Comparison of ENCODE assay signal across 28 mouse cellular contexts in genomic region chr8:114629719-114630118, GRCm38 (mm10).
A peak's percentile ranks its signal among the peaks of the same experiment; 100 is the strongest.
DNase-seq lines count a peak whose midpoint lies in the region; ATAC-seq and TF ChIP-seq lines count a peak whose summit lies in the region.
"Had no signal": no experiment of that assay in that cellular context is flagged by ENCODE, and none has a peak within 500 bp of the region (broad histone marks: within the 10 kb centered on the region; RNA-seq: fewer than 3 reads in every experiment).

No protein-coding gene starts in this region.

- H3K4me3 ChIP-seq in CH12.LX (replicated peaks in 1 of 3; ENCODE audit: low read depth in 2 of 3, low read length in 2 of 3, poor library complexity in 1 of 3) = no peak overlapping the region
- no peak overlapping the region for H3K4me3 ChIP-seq in intestine, embryonic 16.5 days (ENCODE audit: low read length)
- H3K4me3 ChIP-seq in stomach, embryonic 16.5 days (replicated peaks; ENCODE audit: low read length) = no peak overlapping the region
- no peak overlapping the region for H3K4me3 ChIP-seq in heart, adult 2 months
- H3K4me3 ChIP-seq: embryonic facial prominence, embryonic 10.5 days; embryonic facial prominence, embryonic 13.5 days; forebrain, embryonic 10.5 days; forebrain, embryonic 13.5 days; hindbrain, embryonic 10.5 days; hindbrain, embryonic 13.5 days had no signal

- no peaks in the 10 kb centered on the region for H3K9me3 ChIP-seq in CH12.LX (replicated peaks; ENCODE audit: low read length)
- H3K9me3 ChIP-seq in intestine, embryonic 16.5 days (ENCODE audit: control insufficient read depth, low read length) = no peaks in the 10 kb centered on the region
- no peaks in the 10 kb centered on the region for H3K9me3 ChIP-seq in stomach, embryonic 16.5 days (replicated peaks; ENCODE audit: control insufficient read depth, low read length)
- H3K9me3 ChIP-seq: embryonic facial prominence, embryonic 10.5 days; embryonic facial prominence, embryonic 13.5 days; forebrain, embryonic 10.5 days; forebrain, embryonic 13.5 days; hindbrain, embryonic 10.5 days; hindbrain, embryonic 13.5 days had no signal

- H3K9ac ChIP-seq in CH12.LX (ENCODE audit: insufficient read depth, low read depth) = no peak overlapping the region
- no peak overlapping the region for H3K9ac ChIP-seq in intestine, embryonic 16.5 days (ENCODE audit: low read depth, low read length)
- H3K9ac ChIP-seq in stomach, embryonic 16.5 days (ENCODE audit: low read length) = no peak overlapping the region
- H3K9ac ChIP-seq in heart, adult 2 months (ENCODE audit: low read depth, low read length) = no peak overlapping the region
- H3K9ac ChIP-seq: embryonic facial prominence, embryonic 13.5 days; forebrain, embryonic 13.5 days; hindbrain, embryonic 13.5 days had no signal

- H3K79me2 ChIP-seq in CH12.LX (replicated peaks; ENCODE audit: control insufficient read depth, extremely low read depth, insufficient read depth, poor library complexity, severe bottlenecking) = no peaks in the 10 kb centered on the region
- no peaks in the 10 kb centered on the region for H3K79me2 ChIP-seq in heart, adult 2 months (replicated peaks; ENCODE audit: control insufficient read depth, insufficient read depth, low read length)

- no peaks in the 10 kb centered on the region for H3K27me3 ChIP-seq in CH12.LX (replicated peaks)
- H3K27me3 ChIP-seq in intestine, embryonic 16.5 days (replicated peaks; ENCODE audit: control insufficient read depth, insufficient read depth, low read length) = no peaks in the 10 kb centered on the region
- no peaks in the 10 kb centered on the region for H3K27me3 ChIP-seq in stomach, embryonic 16.5 days (ENCODE audit: control insufficient read depth, insufficient read depth, low read length)
- H3K27me3 ChIP-seq in heart, adult 2 months (ENCODE audit: control insufficient read depth, insufficient read depth, low read length) = no peaks in the 10 kb centered on the region
- H3K27me3 ChIP-seq: hindbrain, embryonic 13.5 days; Patski had no signal

- TF ChIP-seq CTCF in CH12.LX (conservative IDR thresholded peaks at IDR 0.05 in 1 of 2, IDR thresholded peaks at IDR 0.05 in 1 of 2; ENCODE audit: low read depth in 2 of 2, low read length in 2 of 2) = no peak
- no peak for TF ChIP-seq CTCF in heart, adult 2 months (IDR thresholded peaks at IDR 0.05)

- H3K36me3 ChIP-seq in CH12.LX (replicated peaks in 1 of 2; ENCODE audit: control insufficient read depth in 1 of 2, insufficient read depth in 1 of 2, low read length in 1 of 2) = no peaks in the 10 kb centered on the region
- no peaks in the 10 kb centered on the region for H3K36me3 ChIP-seq in intestine, embryonic 16.5 days (ENCODE audit: control insufficient read depth, insufficient read depth, low read length)
- H3K36me3 ChIP-seq in stomach, embryonic 16.5 days (ENCODE audit: control insufficient read depth, insufficient read depth, low read length) = no peaks in the 10 kb centered on the region
- no peaks in the 10 kb centered on the region for H3K36me3 ChIP-seq in heart, adult 2 months (ENCODE audit: control insufficient read depth, insufficient read depth, low read length)
- H3K36me3 ChIP-seq: embryonic facial prominence, embryonic 10.5 days; embryonic facial prominence, embryonic 13.5 days; forebrain, embryonic 10.5 days; hindbrain, embryonic 10.5 days; hindbrain, embryonic 13.5 days had no signal

- TF ChIP-seq EP300 in CH12.LX (IDR thresholded peaks at IDR 0.05; ENCODE audit: low read length) = no peak
- TF ChIP-seq EP300 in heart, adult 2 months (IDR thresholded peaks at IDR 0.05; ENCODE audit: insufficient read depth, low read depth, low read length) = no peak

- WGBS in intestine, embryonic 16.5 days = 56% methylated on average over 7 of the region's 7 CpGs
- 56% methylated on average over 7 of the region's 7 CpGs for WGBS in stomach, embryonic 16.5 days
- 57% methylated on average over 7 of the region's 7 CpGs for WGBS in heart, adult 2 months

- in situ Hi-C loops in CH12.LX (cut with MboI; ENCODE audit: low pct_ligation_motif_present, low pct_unique_long_range_greater_than_20kb, low sequenced_read_pairs) = no loop called here

- peaks cover 0 to 55% of the 10 kb centered on the region in 2 experiments; a peak in 2 of 4 replicates for H3K4me1 ChIP-seq in CH12.LX (ENCODE audit: control insufficient read depth in 1 of 2, insufficient read depth in 2 of 2)
- peaks cover under 1% of the 10 kb centered on the region; the same call in 1 of the 2 replicates for H3K4me1 ChIP-seq in intestine, embryonic 16.5 days (ENCODE audit: control insufficient read depth, insufficient read depth, low read length)
- peaks cover 1% of the 10 kb centered on the region; the same call in 1 of the 2 replicates for H3K4me1 ChIP-seq in stomach, embryonic 16.5 days (ENCODE audit: control insufficient read depth, insufficient read depth, low read length)
- no peaks in the 10 kb centered on the region for H3K4me1 ChIP-seq in heart, adult 2 months (ENCODE audit: control insufficient read depth, insufficient read depth, low read length)

- no peak overlapping the region for H3K4me2 ChIP-seq in CH12.LX (ENCODE audit: insufficient read depth, low read depth, poor library complexity, severe bottlenecking)
- no peak overlapping the region for H3K4me2 ChIP-seq in intestine, embryonic 16.5 days (ENCODE audit: low read depth, low read length)
- H3K4me2 ChIP-seq in stomach, embryonic 16.5 days (ENCODE audit: low read depth, low read length) = no peak overlapping the region
- H3K4me2 ChIP-seq: embryonic facial prominence, embryonic 13.5 days; forebrain, embryonic 13.5 days; heart, embryonic 11.5 days; hindbrain, embryonic 13.5 days had no signal

- TF ChIP-seq POLR2A in CH12.LX (IDR thresholded peaks at IDR 0.05; ENCODE audit: low read depth, low read length) = no peak
- TF ChIP-seq POLR2A in heart, adult 2 months (IDR thresholded peaks at IDR 0.05; ENCODE audit: insufficient read depth, low read depth, low read length) = no peak

- no peak overlapping the region for H3K27ac ChIP-seq in CH12.LX (ENCODE audit: insufficient read depth, low read depth)
- H3K27ac ChIP-seq in intestine, embryonic 16.5 days (ENCODE audit: low read length) = peak overlapping the region; percentile 6; the same call in 1 of the 2 replicates
- peak overlapping the region; percentile 76 for H3K27ac ChIP-seq in stomach, embryonic 16.5 days (ENCODE audit: low read length)
- H3K27ac ChIP-seq in heart, adult 2 months = no peak overlapping the region
- H3K27ac ChIP-seq: embryonic facial prominence, embryonic 10.5 days; embryonic facial prominence, embryonic 13.5 days; forebrain, embryonic 10.5 days; forebrain, embryonic 13.5 days; hindbrain, embryonic 10.5 days; hindbrain, embryonic 13.5 days had no signal

- dilution Hi-C loops in CH12.LX (cut with MboI; ENCODE audit: extremely low pct_ligation_motif_present, extremely low pct_unique_long_range_greater_than_20kb, low sequenced_read_pairs) = no loop called here

- DNase-seq in CH12.LX (ENCODE audit: extremely low read depth) (peak; percentile 6), MN1 (ENCODE audit: low spot score) (peak; percentile 3)
- DNase-seq in layer of hippocampus, adult 9-10 months (ENCODE audit: low spot score) = no peak
- no peak for DNase-seq in lung, postnatal 4 days
- no peak for DNase-seq in heart, adult 2 months
- DNase-seq: adrenal gland, adult 2 months; adrenal gland, postnatal 25 days; cerebellum, adult 11-12 months; cerebellum, adult 8-10 months; cerebellum, postnatal 10 days; cerebellum, postnatal 36 days; embryo, embryonic 11 days; gastrocnemius, postnatal 10 days; gastrocnemius, postnatal 36 days; heart, postnatal 36 days had no signal

- intact Hi-C loops in heart, adult 2 months (cut with DNase I) = no loop called here

- TF ChIP-seq RAD21 in CH12.LX (IDR thresholded peaks at IDR 0.05; ENCODE audit: low read depth, low read length) = no peak

- peak; percentile 94 for ATAC-seq in intestine, embryonic 16.5 days
- ATAC-seq in stomach, embryonic 16.5 days (ENCODE audit: insufficient read depth, low FRiP score) = peak; percentile 84; the same call in 1 of the 2 replicates
- ATAC-seq: CD4-positive, CD25-positive, alpha-beta regulatory T cell, adult 4 months; forebrain, embryonic 13.5 days; forebrain, embryonic 16.5 days; hindbrain, embryonic 16.5 days; Patski had no signal

TF ChIP-seq in CH12.LX, 34 proteins besides CTCF, POLR2A, EP300 and RAD21:
- TF ChIP-seq TBP (conservative IDR thresholded peaks at IDR 0.05; ENCODE audit: low read depth, low read length) (no peak), JUN (IDR thresholded peaks at IDR 0.05; ENCODE audit: insufficient read depth, low read depth, low read length) (no peak), ZKSCAN1 (IDR thresholded peaks at IDR 0.05; ENCODE audit: borderline replicate concordance, low read depth, low read length) (no peak), NRF1 (IDR thresholded peaks at IDR 0.05; ENCODE audit: low read depth, low read length) (no peak), JUND (conservative IDR thresholded peaks at IDR 0.05; ENCODE audit: low read depth, low read length) (no peak), GABPA (IDR thresholded peaks at IDR 0.05; ENCODE audit: insufficient replicate concordance, low read depth, low read length) (no peak)

Comparison
In these comparisons a context has a peak if more than half of its experiments do, and no peak if none do; other contexts are left out.
1. DNase-seq: peak in CH12.LX (single experiment) and MN1 (single experiment); none in layer of hippocampus, adult 9-10 months (single experiment), lung, postnatal 4 days (0 of 2) and heart, adult 2 months (0 of 2).
2. H3K27ac ChIP-seq: peak in intestine, embryonic 16.5 days (single experiment) and stomach, embryonic 16.5 days (single experiment); none in CH12.LX (single experiment) and heart, adult 2 months (single experiment).